ENCODE assay signal across 10 mouse cellular contexts in genomic region chr1:86464875-86465224, GRCm38 (mm10). TPM values are rescaled to one million over a fixed set of nuclear protein-coding genes. Genes with fewer than 3 reads are reported as not detected.
DNase-seq lines count a peak whose midpoint lies in the region; ATAC-seq and TF ChIP-seq lines count a peak whose summit lies in the region.
"Had no signal": no experiment of that assay in that cellular context is flagged by ENCODE, and none has a peak within 500 bp of the region (broad histone marks: within the 10 kb centered on the region; RNA-seq: fewer than 3 reads in every experiment).

No protein-coding gene starts in this region.

- no peak for DNase-seq in lung, embryonic 14.5 days
- DNase-seq in lung, adult 2 months, result no peak
- DNase-seq in kidney, postnatal 4 days, result peak; percentile 44 to 60
- no peak for DNase-seq in yolk sac, embryonic 10.5 days (ENCODE audit: low spot score)
- no peak for DNase-seq in thymus, postnatal 10 days (ENCODE audit: low spot score in 2 of 2)
- no peak for DNase-seq in left cerebral cortex, postnatal 4 days
- DNase-seq: gastrocnemius, postnatal 36 days had no signal

- ATAC-seq in lung, embryonic 14.5 days (ENCODE audit: insufficient read depth), result no peak
- no peak for ATAC-seq in heart, embryonic 14.5 days (ENCODE audit: insufficient number of reproducible peaks, insufficient read depth, low FRiP score, low read depth)
- 0 out of 2 replicates have a peak, but pooled peaks have one; percentile 10 for ATAC-seq in stomach, embryonic 14.5 days (ENCODE audit: insufficient number of reproducible peaks, insufficient read depth, low FRiP score, low read depth)

- peak overlapping the region; percentile 90 for H3K27ac ChIP-seq in lung, embryonic 14.5 days (ENCODE audit: low read depth)
- peak overlapping the region in 1 of 2 experiments; percentile 61; a peak in 2 of 4 replicates for H3K27ac ChIP-seq in heart, embryonic 14.5 days (replicated peaks in 1 of 2; ENCODE audit: control insufficient read depth in 1 of 2, insufficient read depth in 1 of 2, low read depth in 2 of 2, low read length in 2 of 2)
- peak overlapping the region; percentile 82 for H3K27ac ChIP-seq in stomach, embryonic 14.5 days (ENCODE audit: low read length)

- H3K4me3 ChIP-seq in lung, embryonic 14.5 days (ENCODE audit: low read depth, low read length), result no peak overlapping the region
- no peak overlapping the region for H3K4me3 ChIP-seq in lung, adult 2 months (replicated peaks; ENCODE audit: extremely low read depth, low read depth, low read length)
- no peak overlapping the region for H3K4me3 ChIP-seq in heart, embryonic 14.5 days (ENCODE audit: control insufficient read depth in 1 of 2, insufficient read depth in 1 of 2, low read depth in 1 of 2, low read length in 2 of 2)
- H3K4me3 ChIP-seq in stomach, embryonic 14.5 days (ENCODE audit: low read depth, low read length), result no peak overlapping the region

- peak overlapping the region; percentile 16; the same call in 1 of the 2 replicates for H3K9ac ChIP-seq in lung, embryonic 14.5 days
- H3K9ac ChIP-seq in heart, embryonic 14.5 days (ENCODE audit: low read length), result peak overlapping the region; percentile 36; the same call in 1 of the 2 replicates
- no peak overlapping the region for H3K9ac ChIP-seq in stomach, embryonic 14.5 days (replicated peaks; ENCODE audit: low read depth, low read length)

- 36% methylated on average over 4 of the region's 4 CpGs for WGBS in lung, embryonic 14.5 days
- WGBS in lung, adult 2 months, result 49% methylated on average over 4 of the region's 4 CpGs
- 20% methylated on average over 4 of the region's 4 CpGs for WGBS in heart, embryonic 14.5 days
- 42% methylated on average over 4 of the region's 4 CpGs for WGBS in stomach, embryonic 14.5 days

- no peak for TF ChIP-seq POLR2A in lung, adult 2 months (IDR thresholded peaks at IDR 0.05; ENCODE audit: borderline replicate concordance, extremely low read depth, low read depth, low read length)

- intact Hi-C loops in left cerebral cortex, postnatal 4 days (cut with DNase I), result no loop called here

- no peak for TF ChIP-seq CTCF in lung, embryonic 14.5 days (IDR thresholded peaks at IDR 0.05; ENCODE audit: low read depth)
- no peak for TF ChIP-seq CTCF in lung, adult 2 months (IDR thresholded peaks at IDR 0.05; ENCODE audit: insufficient read depth, low read length)

- H3K9me3 ChIP-seq in lung, embryonic 14.5 days (ENCODE audit: low read depth, low read length), result no peaks in the 10 kb centered on the region
- no peaks in the 10 kb centered on the region for H3K9me3 ChIP-seq in heart, embryonic 14.5 days (ENCODE audit: control insufficient read depth, low read length)
- no peaks in the 10 kb centered on the region for H3K9me3 ChIP-seq in stomach, embryonic 14.5 days (ENCODE audit: control insufficient read depth, low read depth, low read length)

- no peaks in the 10 kb centered on the region for H3K27me3 ChIP-seq in lung, embryonic 14.5 days (ENCODE audit: insufficient read depth, low read length)
- H3K27me3 ChIP-seq in heart, embryonic 14.5 days (ENCODE audit: control insufficient read depth, insufficient read depth, low read length), result no peaks in the 10 kb centered on the region
- H3K27me3 ChIP-seq in stomach, embryonic 14.5 days (ENCODE audit: control insufficient read depth, insufficient read depth, low read length), result no peaks in the 10 kb centered on the region

- no peaks in the 10 kb centered on the region for H3K36me3 ChIP-seq in lung, embryonic 14.5 days (ENCODE audit: insufficient read depth)
- no peaks in the 10 kb centered on the region for H3K36me3 ChIP-seq in heart, embryonic 14.5 days (ENCODE audit: control insufficient read depth, insufficient read depth, low read length)
- H3K36me3 ChIP-seq in stomach, embryonic 14.5 days (ENCODE audit: control insufficient read depth, insufficient read depth, low read length), result no peaks in the 10 kb centered on the region

- no peak overlapping the region for H3K4me2 ChIP-seq in lung, embryonic 14.5 days
- H3K4me2 ChIP-seq in heart, embryonic 14.5 days (ENCODE audit: low read length), result no peak overlapping the region
- no peak overlapping the region for H3K4me2 ChIP-seq in stomach, embryonic 14.5 days (replicated peaks; ENCODE audit: low read depth, low read length)

- H3K4me1 ChIP-seq in lung, embryonic 14.5 days (ENCODE audit: insufficient read depth), result peaks cover 5% of the 10 kb centered on the region; the same call in 1 of the 2 replicates
- peaks cover under 1% of the 10 kb centered on the region; the same call in 1 of the 2 replicates for H3K4me1 ChIP-seq in lung, adult 2 months (ENCODE audit: control insufficient read depth, insufficient read depth, low read length)
- H3K4me1 ChIP-seq in heart, embryonic 14.5 days (ENCODE audit: control insufficient read depth in 2 of 2, insufficient read depth in 2 of 2, low read length in 2 of 2), result peaks cover 7 to 19% of the 10 kb centered on the region in 2 experiments
- peaks cover 4% of the 10 kb centered on the region; the same call in 1 of the 2 replicates for H3K4me1 ChIP-seq in stomach, embryonic 14.5 days (ENCODE audit: control insufficient read depth, insufficient read depth, low read length)

RNA-seq across cellular contexts. Expression of gene Tex44, which starts 38.7 kb away (rescaled TPM):
- not detected in 2 replicates for polyA plus RNA-seq in lung, embryonic 14.5 days (2014; fragmentation: Nextera tagmentation; extraction: Ambion mirVana)
- 0.11 and 0.12 TPM in 2 replicates for polyA plus RNA-seq in lung, adult 2 months (2012; rRNA removed)
- polyA plus RNA-seq in heart, embryonic 14.5 days (2014; fragmentation: Nextera tagmentation; extraction: Ambion mirVana), result not detected in 2 replicates
- not detected in 2 replicates for polyA plus RNA-seq in stomach, embryonic 14.5 days (2014; fragmentation: Nextera tagmentation; extraction: Ambion mirVana)
- total RNA-seq in left cerebral cortex, postnatal 4 days (2021), result not detected
- total RNA-seq: gastrocnemius, postnatal 36 days; neutrophil, adult 5-6 weeks had no signal

RNA-seq across cellular contexts. Expression of gene Nmur1, which starts 38.8 kb away (rescaled TPM):
- not detected in 2 replicates for polyA plus RNA-seq in lung, embryonic 14.5 days (2014; fragmentation: Nextera tagmentation; extraction: Ambion mirVana)
- polyA plus RNA-seq in lung, adult 2 months (2012; rRNA removed), result 2.9 TPM in 2 replicates
- not detected in 2 replicates for polyA plus RNA-seq in heart, embryonic 14.5 days (2014; fragmentation: Nextera tagmentation; extraction: Ambion mirVana)
- polyA plus RNA-seq in stomach, embryonic 14.5 days (2014; fragmentation: Nextera tagmentation; extraction: Ambion mirVana), result not detected in 2 replicates
- total RNA-seq in left cerebral cortex, postnatal 4 days (2021), result under 1 TPM; 0.48 to 0.62 TPM
- total RNA-seq: gastrocnemius, postnatal 36 days; neutrophil, adult 5-6 weeks had no signal

Comparison
In these comparisons a context has a peak if more than half of its experiments do, and no peak if none do; other contexts are left out.
1. DNase-seq: peak in kidney, postnatal 4 days (2 of 2); none in lung, embryonic 14.5 days (single experiment), lung, adult 2 months (single experiment), yolk sac, embryonic 10.5 days (single experiment), thymus, postnatal 10 days (0 of 2) and left cerebral cortex, postnatal 4 days (single experiment).